Mouse (Mus musculus): ENCODE measurements around the gene Armc2. TPM values are rescaled to one million over a fixed set of nuclear protein-coding genes. Genes with fewer than 3 reads are reported as not detected.
A peak's percentile ranks its signal among the peaks of the same experiment; 100 is the strongest.

The Armc2 gene
- total and polyA plus RNA-seq, 3 experiments, result 0.34 to 0.99 (median 0.90) TPM

DNA sequence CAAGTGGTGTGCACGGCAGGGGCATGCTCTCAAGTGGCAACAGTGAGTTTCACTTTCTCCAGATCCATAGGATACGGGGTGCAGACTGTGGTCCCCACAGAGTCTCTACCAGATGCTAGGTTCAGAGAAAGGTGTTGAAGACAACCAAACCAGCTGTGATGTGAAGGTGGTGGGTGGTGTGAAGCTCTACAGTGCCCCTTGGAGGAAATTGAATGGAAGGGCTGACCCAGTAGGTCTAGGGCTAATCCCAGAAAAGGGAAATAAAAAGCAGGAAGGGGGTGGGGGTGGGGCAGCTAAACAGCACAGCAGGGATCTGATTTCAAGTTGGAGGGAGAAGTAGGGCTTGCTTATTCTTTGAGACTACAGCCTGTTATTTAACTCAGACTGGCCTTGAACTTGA lies 58.4 kb downstream of the Armc2 start:
- DNase-seq (ENCODE audit: extremely low read depth), result no peak
- in situ Hi-C loops (cut with MboI; ENCODE audit: low pct_ligation_motif_present, low pct_unique_long_range_greater_than_20kb, low sequenced_read_pairs), result loop anchor here (10.0 to 25.0 kb wide), 2 partner anchors 125 to 448 kb away; partner anchors contain the start of gene Cd164

DNA sequence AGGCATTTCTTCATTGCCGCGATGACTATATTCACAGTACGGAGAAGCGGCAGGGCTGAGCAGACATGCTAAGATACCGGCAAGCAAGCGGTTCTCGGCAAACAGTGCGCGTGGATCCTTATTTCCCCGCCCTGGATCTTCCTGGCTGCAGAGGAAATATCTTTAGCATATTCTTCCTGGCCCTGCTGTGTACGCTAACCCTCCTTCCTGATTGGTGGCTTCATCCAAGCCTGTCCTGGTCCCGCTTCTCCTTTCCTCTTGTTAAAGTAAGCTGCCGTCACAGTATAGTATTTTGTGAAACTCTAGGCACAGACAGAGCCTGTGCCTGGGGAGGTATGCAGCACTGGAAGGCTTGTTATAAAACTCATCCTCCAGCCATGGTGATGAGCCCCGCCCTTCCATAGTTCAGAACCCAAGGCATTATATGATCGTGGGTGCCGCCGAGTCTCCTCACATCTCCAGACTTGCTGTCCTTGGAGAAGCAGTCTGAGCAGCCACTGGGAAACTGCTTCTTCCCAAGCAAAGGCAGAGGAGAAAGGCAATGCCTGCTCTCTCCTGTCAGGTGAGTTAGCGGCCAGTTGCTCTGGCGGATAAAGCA lies 59.5 kb downstream of the Armc2 start:
- TF ChIP-seq GABPA (IDR thresholded peaks at IDR 0.05; ENCODE audit: insufficient replicate concordance, low read depth, low read length), result no peak
- no peak for TF ChIP-seq NELFE (IDR thresholded peaks at IDR 0.05; ENCODE audit: low read depth, low read length)
- TF ChIP-seq BHLHE40 (IDR thresholded peaks at IDR 0.05; ENCODE audit: low read depth, low read length), result no peak
- no peak for TF ChIP-seq ELF1 (IDR thresholded peaks at IDR 0.05; ENCODE audit: low read depth, low read length)
- no peak for TF ChIP-seq MEF2A (IDR thresholded peaks at IDR 0.05; ENCODE audit: borderline replicate concordance, low read depth, low read length)
- no peak for TF ChIP-seq RCOR1 (conservative IDR thresholded peaks at IDR 0.05; ENCODE audit: low read depth, low read length)
- TF ChIP-seq CTCF (conservative IDR thresholded peaks at IDR 0.05 in 1 of 2, IDR thresholded peaks at IDR 0.05 in 1 of 2; ENCODE audit: low read depth in 2 of 2, low read length in 2 of 2), result no peak
- no peak for TF ChIP-seq POLR2A (IDR thresholded peaks at IDR 0.05; ENCODE audit: low read depth, low read length)
- no peak for TF ChIP-seq RAD21 (IDR thresholded peaks at IDR 0.05; ENCODE audit: low read depth, low read length)
- no peak for TF ChIP-seq JUND (conservative IDR thresholded peaks at IDR 0.05; ENCODE audit: low read depth, low read length)
- TF ChIP-seq SIN3A (IDR thresholded peaks at IDR 0.05; ENCODE audit: low read length), result no peak
- TF ChIP-seq TBP (conservative IDR thresholded peaks at IDR 0.05; ENCODE audit: low read depth, low read length), result no peak
- no peak for TF ChIP-seq ZMIZ1 (IDR thresholded peaks at IDR 0.05; ENCODE audit: low read depth, low read length)
- TF ChIP-seq E2F4 (IDR thresholded peaks at IDR 0.05; ENCODE audit: insufficient replicate concordance, low read depth, low read length), result no peak
- TF ChIP-seq MYC (IDR thresholded peaks at IDR 0.05; ENCODE audit: low read depth, low read length), result no peak
- H3K4me3 ChIP-seq (replicated peaks in 1 of 3; ENCODE audit: low read depth in 2 of 3, low read length in 2 of 3, poor library complexity in 1 of 3), result no peak overlapping the region
- in situ Hi-C loops (cut with MboI; ENCODE audit: low pct_ligation_motif_present, low pct_unique_long_range_greater_than_20kb, low sequenced_read_pairs), result loop anchor here (10.0 to 25.0 kb wide), 2 partner anchors 124 to 446 kb away; partner anchors contain the start of gene Cd164
- H3K4me1 ChIP-seq (ENCODE audit: control insufficient read depth in 1 of 2, insufficient read depth in 2 of 2), result peaks cover 4 to 42% of the 10 kb centered on the region in 2 experiments
- H3K27ac ChIP-seq (ENCODE audit: insufficient read depth, low read depth), result no peak overlapping the region
- no peak overlapping the region for H3K9ac ChIP-seq (ENCODE audit: insufficient read depth, low read depth)
- peaks cover 0 to 9% of the 10 kb centered on the region in 2 experiments for H3K36me3 ChIP-seq (replicated peaks in 1 of 2; ENCODE audit: control insufficient read depth in 1 of 2, insufficient read depth in 1 of 2, low read length in 1 of 2)
- H3K27me3 ChIP-seq (replicated peaks), result no peaks in the 10 kb centered on the region
- DNase-seq (ENCODE audit: extremely low read depth), result no peak
- H3K79me2 ChIP-seq (replicated peaks; ENCODE audit: control insufficient read depth, extremely low read depth, insufficient read depth, poor library complexity, severe bottlenecking), result no peaks in the 10 kb centered on the region
- no peak overlapping the region for H3K4me2 ChIP-seq (ENCODE audit: insufficient read depth, low read depth, poor library complexity, severe bottlenecking)
- dilution Hi-C loops (cut with MboI; ENCODE audit: extremely low pct_ligation_motif_present, extremely low pct_unique_long_range_greater_than_20kb, low sequenced_read_pairs), result no loop called here
- peaks cover 5% of the 10 kb centered on the region for H3K9me3 ChIP-seq (replicated peaks; ENCODE audit: low read length)

More for the DNA sequence above, 58.4 kb downstream of the Armc2 start:
- no peak overlapping the region for H3K4me2 ChIP-seq (ENCODE audit: insufficient read depth, low read depth, poor library complexity, severe bottlenecking)
- peaks cover 4 to 38% of the 10 kb centered on the region in 2 experiments for H3K4me1 ChIP-seq (ENCODE audit: control insufficient read depth in 1 of 2, insufficient read depth in 2 of 2)
- H3K9me3 ChIP-seq (replicated peaks; ENCODE audit: low read length), result peaks cover 5% of the 10 kb centered on the region
- dilution Hi-C loops (cut with MboI; ENCODE audit: extremely low pct_ligation_motif_present, extremely low pct_unique_long_range_greater_than_20kb, low sequenced_read_pairs), result no loop called here
- H3K27me3 ChIP-seq (replicated peaks), result no peaks in the 10 kb centered on the region
- H3K36me3 ChIP-seq (replicated peaks in 1 of 2; ENCODE audit: control insufficient read depth in 1 of 2, insufficient read depth in 1 of 2, low read length in 1 of 2), result peaks cover 0 to 9% of the 10 kb centered on the region in 2 experiments
- no peak for TF ChIP-seq MAFK (IDR thresholded peaks at IDR 0.05; ENCODE audit: insufficient replicate concordance, low read length)
- TF ChIP-seq SMC3 (IDR thresholded peaks at IDR 0.05; ENCODE audit: low read depth, low read length), result peak; percentile 19; the same call in 1 of the 2 replicates
- peak; percentile 18 for TF ChIP-seq RAD21 (IDR thresholded peaks at IDR 0.05; ENCODE audit: low read depth, low read length)
- TF ChIP-seq E2F4 (IDR thresholded peaks at IDR 0.05; ENCODE audit: insufficient replicate concordance, low read depth, low read length), result no peak
- peak in 1 of 2 experiments; percentile 25; a peak in 1 of 4 replicates for TF ChIP-seq CTCF (conservative IDR thresholded peaks at IDR 0.05 in 1 of 2, IDR thresholded peaks at IDR 0.05 in 1 of 2; ENCODE audit: low read depth in 2 of 2, low read length in 2 of 2)
- H3K9ac ChIP-seq (ENCODE audit: insufficient read depth, low read depth), result no peak overlapping the region
- H3K27ac ChIP-seq (ENCODE audit: insufficient read depth, low read depth), result no peak overlapping the region
- no peak overlapping the region for H3K4me3 ChIP-seq (replicated peaks in 1 of 3; ENCODE audit: low read depth in 2 of 3, low read length in 2 of 3, poor library complexity in 1 of 3)
- H3K79me2 ChIP-seq (replicated peaks; ENCODE audit: control insufficient read depth, extremely low read depth, insufficient read depth, poor library complexity, severe bottlenecking), result no peaks in the 10 kb centered on the region

Data from CH12.LX (cell line).